Mouse (Mus musculus): ENCODE data around the gene St8sia2. TPM values are rescaled to one million over a fixed set of nuclear protein-coding genes. Genes with fewer than 3 reads are reported as not detected.

St8sia2 gene
- 84.4 and 86.3 TPM in 2 replicates for polyA plus RNA-seq (2015; fragmentation: Nextera tagmentation; extraction: Ambion mirVana)

GRCm38 (mm10) chr7:74013601-74014175 lies at the start of gene St8sia2:
St8sia2 (minus strand) TSS chr7:74013690.
- H3K4me3 ChIP-seq (replicated peaks; ENCODE audit: low read length), result peak within 1 kb of the TSS; percentile 72
- WGBS, result 0% methylated on average over 29 of the region's 42 CpGs
- H3K27me3 ChIP-seq (replicated peaks; ENCODE audit: control insufficient read depth, insufficient read depth, low read length), result no peaks in the 10 kb centered on the region
- peak; percentile 89 for ATAC-seq
- H3K9me3 ChIP-seq (ENCODE audit: control insufficient read depth, low read length), result no peaks in the 10 kb centered on the region
- H3K36me3 ChIP-seq (ENCODE audit: control insufficient read depth, insufficient read depth), result no peaks in the 10 kb centered on the region
- H3K4me1 ChIP-seq (replicated peaks; ENCODE audit: control insufficient read depth, insufficient read depth, low read length), result peaks cover 37% of the 10 kb centered on the region
- peak within 1 kb of the TSS; percentile 72 for H3K4me2 ChIP-seq (ENCODE audit: low read length)
- H3K27ac ChIP-seq (ENCODE audit: low read length), result peak within 1 kb of the TSS; percentile 95
- peak within 1 kb of the TSS; percentile 98 for H3K9ac ChIP-seq (replicated peaks; ENCODE audit: low read depth, low read length)

GRCm38 (mm10) chr7:74061076-74061475 lies 47.6 kb upstream of the St8sia2 start:
- Histone ChIP-seq H3K4me2 (ENCODE audit: low read length) (no peak overlapping the region), H3K36me3 (ENCODE audit: control insufficient read depth, insufficient read depth) (no peaks in the 10 kb centered on the region), H3K9ac (replicated peaks; ENCODE audit: low read depth, low read length) (no peak overlapping the region), H3K27me3 (replicated peaks; ENCODE audit: control insufficient read depth, insufficient read depth, low read length) (no peaks in the 10 kb centered on the region), H3K9me3 (ENCODE audit: control insufficient read depth, low read length) (no peaks in the 10 kb centered on the region), H3K4me3 (replicated peaks; ENCODE audit: low read length) (no peak overlapping the region), H3K4me1 (replicated peaks; ENCODE audit: control insufficient read depth, insufficient read depth, low read length) (no peaks in the 10 kb centered on the region), H3K27ac (ENCODE audit: low read length) (no peak overlapping the region)
- ATAC-seq, result no peak
- WGBS, result 96% methylated on average over 6 of the region's 6 CpGs

- Histone ChIP-seq H3K9me3 (ENCODE audit: control insufficient read depth, low read length) (no peaks in the 10 kb centered on the region), H3K4me1 (replicated peaks; ENCODE audit: control insufficient read depth, insufficient read depth, low read length) (no peaks in the 10 kb centered on the region), H3K4me2 (ENCODE audit: low read length) (no peak overlapping the region), H3K9ac (replicated peaks; ENCODE audit: low read depth, low read length) (no peak overlapping the region), H3K27ac (ENCODE audit: low read length) (no peak overlapping the region), H3K36me3 (ENCODE audit: control insufficient read depth, insufficient read depth) (no peaks in the 10 kb centered on the region), H3K4me3 (replicated peaks; ENCODE audit: low read length) (no peak overlapping the region), H3K27me3 (replicated peaks; ENCODE audit: control insufficient read depth, insufficient read depth, low read length) (no peaks in the 10 kb centered on the region)
- no peak for ATAC-seq
- WGBS, result 78% methylated on average over 3 of the region's 3 CpGs
Measured at GRCm38 (mm10) chr7:74060306-74060946, 46.9 kb upstream of the St8sia2 start.

GRCm38 (mm10) chr7:74059684-74060083 lies 46.2 kb upstream of the St8sia2 start:
- no peaks in the 10 kb centered on the region for H3K4me1 ChIP-seq (replicated peaks; ENCODE audit: control insufficient read depth, insufficient read depth, low read length)
- H3K27me3 ChIP-seq (replicated peaks; ENCODE audit: control insufficient read depth, insufficient read depth, low read length), result no peaks in the 10 kb centered on the region
- no peak overlapping the region for H3K9ac ChIP-seq (replicated peaks; ENCODE audit: low read depth, low read length)
- no peak overlapping the region for H3K4me2 ChIP-seq (ENCODE audit: low read length)
- no peak for ATAC-seq
- no peaks in the 10 kb centered on the region for H3K9me3 ChIP-seq (ENCODE audit: control insufficient read depth, low read length)
- H3K36me3 ChIP-seq (ENCODE audit: control insufficient read depth, insufficient read depth), result no peaks in the 10 kb centered on the region
- H3K4me3 ChIP-seq (replicated peaks; ENCODE audit: low read length), result no peak overlapping the region
- no peak overlapping the region for H3K27ac ChIP-seq (ENCODE audit: low read length)
- WGBS, result 86% methylated on average over 3 of the region's 3 CpGs

GRCm38 (mm10) chr7:74055753-74056152 lies 42.3 kb upstream of the St8sia2 start:
- H3K9me3 ChIP-seq (ENCODE audit: control insufficient read depth, low read length), result no peaks in the 10 kb centered on the region
- H3K27me3 ChIP-seq (replicated peaks; ENCODE audit: control insufficient read depth, insufficient read depth, low read length), result no peaks in the 10 kb centered on the region
- no peak overlapping the region for H3K4me3 ChIP-seq (replicated peaks; ENCODE audit: low read length)
- no peak overlapping the region for H3K4me2 ChIP-seq (ENCODE audit: low read length)
- no peaks in the 10 kb centered on the region for H3K36me3 ChIP-seq (ENCODE audit: control insufficient read depth, insufficient read depth)
- ATAC-seq, result no peak; the same call in 1 of the 2 replicates
- no peak overlapping the region for H3K27ac ChIP-seq (ENCODE audit: low read length)
- WGBS, result 69% methylated on average over 3 of the region's 3 CpGs
- H3K4me1 ChIP-seq (replicated peaks; ENCODE audit: control insufficient read depth, insufficient read depth, low read length), result no peaks in the 10 kb centered on the region
- H3K9ac ChIP-seq (replicated peaks; ENCODE audit: low read depth, low read length), result no peak overlapping the region

GRCm38 (mm10) chr7:74047591-74047990 lies 34.1 kb upstream of the St8sia2 start:
- no peaks in the 10 kb centered on the region for H3K4me1 ChIP-seq (replicated peaks; ENCODE audit: control insufficient read depth, insufficient read depth, low read length)
- H3K9me3 ChIP-seq (ENCODE audit: control insufficient read depth, low read length), result no peaks in the 10 kb centered on the region
- H3K4me3 ChIP-seq (replicated peaks; ENCODE audit: low read length), result no peak overlapping the region
- H3K9ac ChIP-seq (replicated peaks; ENCODE audit: low read depth, low read length), result no peak overlapping the region
- no peak for ATAC-seq
- H3K27me3 ChIP-seq (replicated peaks; ENCODE audit: control insufficient read depth, insufficient read depth, low read length), result no peaks in the 10 kb centered on the region
- no peak overlapping the region for H3K4me2 ChIP-seq (ENCODE audit: low read length)
- no peaks in the 10 kb centered on the region for H3K36me3 ChIP-seq (ENCODE audit: control insufficient read depth, insufficient read depth)
- H3K27ac ChIP-seq (ENCODE audit: low read length), result no peak overlapping the region
- 59% methylated on average over 2 of the region's 2 CpGs for WGBS

GRCm38 (mm10) chr7:74045166-74045957 lies 31.9 kb upstream of the St8sia2 start:
- Histone ChIP-seq H3K4me2 (ENCODE audit: low read length) (no peak overlapping the region), H3K4me1 (replicated peaks; ENCODE audit: control insufficient read depth, insufficient read depth, low read length) (no peaks in the 10 kb centered on the region), H3K27me3 (replicated peaks; ENCODE audit: control insufficient read depth, insufficient read depth, low read length) (no peaks in the 10 kb centered on the region), H3K9ac (replicated peaks; ENCODE audit: low read depth, low read length) (no peak overlapping the region), H3K4me3 (replicated peaks; ENCODE audit: low read length) (no peak overlapping the region), H3K36me3 (ENCODE audit: control insufficient read depth, insufficient read depth) (no peaks in the 10 kb centered on the region), H3K9me3 (ENCODE audit: control insufficient read depth, low read length) (no peaks in the 10 kb centered on the region), H3K27ac (ENCODE audit: low read length) (no peak overlapping the region)
- WGBS, result 43% methylated on average over 8 of the region's 8 CpGs
- ATAC-seq, result no peak

GRCm38 (mm10) chr7:74043562-74044138 lies 30.2 kb upstream of the St8sia2 start:
- Histone ChIP-seq H3K9me3 (ENCODE audit: control insufficient read depth, low read length) (no peaks in the 10 kb centered on the region), H3K4me2 (ENCODE audit: low read length) (no peak overlapping the region), H3K36me3 (ENCODE audit: control insufficient read depth, insufficient read depth) (no peaks in the 10 kb centered on the region), H3K4me1 (replicated peaks; ENCODE audit: control insufficient read depth, insufficient read depth, low read length) (no peaks in the 10 kb centered on the region), H3K27me3 (replicated peaks; ENCODE audit: control insufficient read depth, insufficient read depth, low read length) (no peaks in the 10 kb centered on the region), H3K27ac (ENCODE audit: low read length) (no peak overlapping the region), H3K9ac (replicated peaks; ENCODE audit: low read depth, low read length) (no peak overlapping the region), H3K4me3 (replicated peaks; ENCODE audit: low read length) (no peak overlapping the region)
- no peak for ATAC-seq
- WGBS, result 37% methylated on average over 13 of the region's 13 CpGs

- Histone ChIP-seq H3K9me3 (ENCODE audit: control insufficient read depth, low read length) (no peaks in the 10 kb centered on the region), H3K4me3 (replicated peaks; ENCODE audit: low read length) (no peak overlapping the region), H3K4me2 (ENCODE audit: low read length) (no peak overlapping the region), H3K36me3 (ENCODE audit: control insufficient read depth, insufficient read depth) (no peaks in the 10 kb centered on the region), H3K27ac (ENCODE audit: low read length) (no peak overlapping the region), H3K4me1 (replicated peaks; ENCODE audit: control insufficient read depth, insufficient read depth, low read length) (peaks cover 2% of the 10 kb centered on the region; the same call in 1 of the 2 replicates), H3K9ac (replicated peaks; ENCODE audit: low read depth, low read length) (no peak overlapping the region), H3K27me3 (replicated peaks; ENCODE audit: control insufficient read depth, insufficient read depth, low read length) (no peaks in the 10 kb centered on the region)
- WGBS, result 7% methylated on average over 5 of the region's 5 CpGs
- ATAC-seq, result peak; percentile 72; the same call in 1 of the 2 replicates
Measured at GRCm38 (mm10) chr7:74025007-74025406, 11.5 kb upstream of the St8sia2 start.

All from forebrain, embryonic 16.5 days (tissue).